Mouse (Mus musculus): ENCODE results near the gene Slc26a11. TPM values are rescaled to one million over a fixed set of nuclear protein-coding genes. Genes with fewer than 3 reads are reported as not detected.

The Slc26a11 gene
- polyA plus RNA-seq, 1 experiment from 2014 or later: 5.0 TPM

- Histone ChIP-seq H3K36me3 (ENCODE audit: control insufficient read depth, insufficient read depth, low read length) (no peaks in the 10 kb centered on the region), H3K27me3 (ENCODE audit: control insufficient read depth, insufficient read depth, low read length) (no peaks in the 10 kb centered on the region), H3K9ac (replicated peaks; ENCODE audit: low read length) (no peak overlapping the region), H3K9me3 (ENCODE audit: control insufficient read depth, low read length) (no peaks in the 10 kb centered on the region), H3K27ac (replicated peaks; ENCODE audit: low read depth, low read length) (no peak overlapping the region), H3K4me2 (ENCODE audit: low read length) (no peak overlapping the region), H3K4me1 (ENCODE audit: control insufficient read depth, insufficient read depth, low read length) (0 out of 2 replicates have a peak, but pooled peaks cover 5% of the 10 kb centered on the region), H3K4me3 (replicated peaks; ENCODE audit: low read depth, low read length) (no peak overlapping the region)
- no peak for DNase-seq
- no peak for ATAC-seq (ENCODE audit: low FRiP score, low TSS enrichment)
- 81% methylated on average over 7 of the region's 7 CpGs for WGBS
These were observed 3.2 kb upstream of the Slc26a11 start for GRCm38 (mm10) chr11:119352113-119352512.

- Histone ChIP-seq H3K27ac (replicated peaks; ENCODE audit: low read depth, low read length) (no peak overlapping the region), H3K4me2 (ENCODE audit: low read length) (no peak overlapping the region), H3K36me3 (ENCODE audit: control insufficient read depth, insufficient read depth, low read length) (no peaks in the 10 kb centered on the region), H3K9me3 (ENCODE audit: control insufficient read depth, low read length) (no peaks in the 10 kb centered on the region), H3K27me3 (ENCODE audit: control insufficient read depth, insufficient read depth, low read length) (no peaks in the 10 kb centered on the region), H3K4me3 (replicated peaks; ENCODE audit: low read depth, low read length) (no peak overlapping the region), H3K9ac (replicated peaks; ENCODE audit: low read length) (no peak overlapping the region), H3K4me1 (ENCODE audit: control insufficient read depth, insufficient read depth, low read length) (0 out of 2 replicates have a peak, but pooled peaks cover 5% of the 10 kb centered on the region)
- 88% methylated on average over 4 of the region's 4 CpGs for WGBS
- ATAC-seq (ENCODE audit: low FRiP score, low TSS enrichment) (no peak), DNase-seq (no peak)
These were observed 1.4 kb upstream of the Slc26a11 start for GRCm38 (mm10) chr11:119353946-119354345.

GRCm38 (mm10) chr11:119354798-119355442, 437 bp upstream of the Slc26a11 start:
- no peaks in the 10 kb centered on the region for H3K36me3 ChIP-seq (ENCODE audit: control insufficient read depth, insufficient read depth, low read length)
- H3K4me3 ChIP-seq (replicated peaks; ENCODE audit: low read depth, low read length): peak overlapping the region; percentile 58
- 8% methylated on average over 23 of the region's 23 CpGs for WGBS
- H3K4me1 ChIP-seq (ENCODE audit: control insufficient read depth, insufficient read depth, low read length): 0 out of 2 replicates have a peak, but pooled peaks cover 5% of the 10 kb centered on the region
- no peaks in the 10 kb centered on the region for H3K9me3 ChIP-seq (ENCODE audit: control insufficient read depth, low read length)
- H3K27me3 ChIP-seq (ENCODE audit: control insufficient read depth, insufficient read depth, low read length): no peaks in the 10 kb centered on the region
- ATAC-seq (ENCODE audit: low FRiP score, low TSS enrichment) (peak; percentile 8; the same call in 1 of the 2 replicates), DNase-seq (peak; percentile 26)
- peak overlapping the region; percentile 83 for H3K4me2 ChIP-seq (ENCODE audit: low read length)
- no peak overlapping the region; the same call in 1 of the 2 replicates for H3K27ac ChIP-seq (replicated peaks; ENCODE audit: low read depth, low read length)
- H3K9ac ChIP-seq (replicated peaks; ENCODE audit: low read length): peak overlapping the region; percentile 65

- 86% methylated on average over 10 of the region's 10 CpGs for WGBS
- Histone ChIP-seq H3K4me2 (ENCODE audit: low read length) (no peak overlapping the region), H3K9me3 (ENCODE audit: control insufficient read depth, low read length) (no peaks in the 10 kb centered on the region), H3K4me3 (replicated peaks; ENCODE audit: low read depth, low read length) (no peak overlapping the region), H3K27me3 (ENCODE audit: control insufficient read depth, insufficient read depth, low read length) (no peaks in the 10 kb centered on the region), H3K36me3 (ENCODE audit: control insufficient read depth, insufficient read depth, low read length) (no peaks in the 10 kb centered on the region), H3K27ac (replicated peaks; ENCODE audit: low read depth, low read length) (no peak overlapping the region), H3K4me1 (ENCODE audit: control insufficient read depth, insufficient read depth, low read length) (0 out of 2 replicates have a peak, but pooled peaks cover 12% of the 10 kb centered on the region), H3K9ac (replicated peaks; ENCODE audit: low read length) (no peak overlapping the region)
- DNase-seq: no peak
- ATAC-seq (ENCODE audit: low FRiP score, low TSS enrichment): no peak
These were observed 3.7 kb downstream of the Slc26a11 start for GRCm38 (mm10) chr11:119359089-119359488.

GRCm38 (mm10) chr11:119362769-119363533, 7.6 kb downstream of the Slc26a11 start:
- Histone ChIP-seq H3K4me3 (replicated peaks; ENCODE audit: low read depth, low read length) (0 out of 2 replicates have a peak overlapping the region, but pooled peaks have one; percentile 7), H3K9ac (replicated peaks; ENCODE audit: low read length) (no peak overlapping the region; the same call in 1 of the 2 replicates), H3K27me3 (ENCODE audit: control insufficient read depth, insufficient read depth, low read length) (no peaks in the 10 kb centered on the region), H3K4me1 (ENCODE audit: control insufficient read depth, insufficient read depth, low read length) (0 out of 2 replicates have a peak, but pooled peaks cover 7% of the 10 kb centered on the region), H3K27ac (replicated peaks; ENCODE audit: low read depth, low read length) (no peak overlapping the region), H3K36me3 (ENCODE audit: control insufficient read depth, insufficient read depth, low read length) (no peaks in the 10 kb centered on the region), H3K9me3 (ENCODE audit: control insufficient read depth, low read length) (no peaks in the 10 kb centered on the region; the same call in 1 of the 2 replicates), H3K4me2 (ENCODE audit: low read length) (peak overlapping the region; percentile 37)
- ATAC-seq (ENCODE audit: low FRiP score, low TSS enrichment) (peak; percentile 43), DNase-seq (peak; percentile 21)
- WGBS: 25% methylated on average over 11 of the region's 11 CpGs

- WGBS: 28% methylated on average over 11 of the region's 11 CpGs
- ATAC-seq (ENCODE audit: low FRiP score, low TSS enrichment): peak; percentile 82
These were observed 8.3 kb downstream of the Slc26a11 start for GRCm38 (mm10) chr11:119363534-119364145.

GRCm38 (mm10) chr11:119375425-119375824, 20.1 kb downstream of the Slc26a11 start:
- Histone ChIP-seq H3K36me3 (ENCODE audit: control insufficient read depth, insufficient read depth, low read length) (no peaks in the 10 kb centered on the region), H3K4me2 (ENCODE audit: low read length) (no peak overlapping the region), H3K4me1 (ENCODE audit: control insufficient read depth, insufficient read depth, low read length) (no peaks in the 10 kb centered on the region), H3K27me3 (ENCODE audit: control insufficient read depth, insufficient read depth, low read length) (no peaks in the 10 kb centered on the region), H3K27ac (replicated peaks; ENCODE audit: low read depth, low read length) (no peak overlapping the region), H3K9ac (replicated peaks; ENCODE audit: low read length) (no peak overlapping the region), H3K4me3 (replicated peaks; ENCODE audit: low read depth, low read length) (no peak overlapping the region), H3K9me3 (ENCODE audit: control insufficient read depth, low read length) (no peaks in the 10 kb centered on the region)
- WGBS: 81% methylated on average over 6 of the region's 6 CpGs
- ATAC-seq (ENCODE audit: low FRiP score, low TSS enrichment) (no peak), DNase-seq (no peak)

More at GRCm38 (mm10) chr11:119363534-119364145, 8.3 kb downstream of the Slc26a11 start:
- peak overlapping the region; percentile 37 for H3K4me2 ChIP-seq (ENCODE audit: low read length)
- DNase-seq: peak; percentile 92
- no peaks in the 10 kb centered on the region; the same call in 1 of the 2 replicates for H3K9me3 ChIP-seq (ENCODE audit: control insufficient read depth, low read length)
- H3K27me3 ChIP-seq (ENCODE audit: control insufficient read depth, insufficient read depth, low read length): no peaks in the 10 kb centered on the region
- H3K4me1 ChIP-seq (ENCODE audit: control insufficient read depth, insufficient read depth, low read length): 0 out of 2 replicates have a peak, but pooled peaks cover 7% of the 10 kb centered on the region
- no peaks in the 10 kb centered on the region for H3K36me3 ChIP-seq (ENCODE audit: control insufficient read depth, insufficient read depth, low read length)
- no peak overlapping the region for H3K27ac ChIP-seq (replicated peaks; ENCODE audit: low read depth, low read length)
- H3K4me3 ChIP-seq (replicated peaks; ENCODE audit: low read depth, low read length): 0 out of 2 replicates have a peak overlapping the region, but pooled peaks have one; percentile 7
- H3K9ac ChIP-seq (replicated peaks; ENCODE audit: low read length): no peak overlapping the region; the same call in 1 of the 2 replicates

GRCm38 (mm10) chr11:119377326-119377725, 22.0 kb downstream of the Slc26a11 start:
- 95% methylated on average over 11 of the region's 11 CpGs for WGBS

More at GRCm38 (mm10) chr11:119377326-119377725, 22.0 kb downstream of the Slc26a11 start:
- no peaks in the 10 kb centered on the region for H3K27me3 ChIP-seq (ENCODE audit: control insufficient read depth, insufficient read depth, low read length)
- no peak overlapping the region for H3K9ac ChIP-seq (replicated peaks; ENCODE audit: low read length)
- H3K4me1 ChIP-seq (ENCODE audit: control insufficient read depth, insufficient read depth, low read length): no peaks in the 10 kb centered on the region
- no peaks in the 10 kb centered on the region for H3K36me3 ChIP-seq (ENCODE audit: control insufficient read depth, insufficient read depth, low read length)
- DNase-seq (no peak), ATAC-seq (ENCODE audit: low FRiP score, low TSS enrichment) (no peak)
- H3K4me2 ChIP-seq (ENCODE audit: low read length): no peak overlapping the region
- no peak overlapping the region for H3K4me3 ChIP-seq (replicated peaks; ENCODE audit: low read depth, low read length)
- no peaks in the 10 kb centered on the region for H3K9me3 ChIP-seq (ENCODE audit: control insufficient read depth, low read length)
- no peak overlapping the region for H3K27ac ChIP-seq (replicated peaks; ENCODE audit: low read depth, low read length)
